Mouse (Mus musculus): Measurements from ENCODE around the gene Trim7. TPM values are rescaled to one million over a fixed set of nuclear protein-coding genes. Genes with fewer than 3 reads are reported as not detected.
"Not testable (repeated sequence)": the region's sequence is repeated elsewhere in the genome, so short reads cannot be mapped to it uniquely, and the experiment has no call there.

Trim7 gene
- polyA plus RNA-seq, 1 experiment from 2014 or later = 5.8 TPM

GRCm38 (mm10) chr11:48871817-48872541 is 46.0 kb downstream of the Trim7 start:
- Histone ChIP-seq H3K36me3 (no peaks in the 10 kb centered on the region), H3K27me3 (no peaks in the 10 kb centered on the region), H3K9me3 (replicated peaks) (no peaks in the 10 kb centered on the region), H3K27ac (replicated peaks) (0 out of 2 replicates have a peak overlapping the region, but pooled peaks have one; percentile 63), H3K4me1 (peaks cover 11% of the 10 kb centered on the region; the same call in 1 of the 2 replicates), H3K9ac (peak overlapping the region; percentile 16; the same call in 1 of the 2 replicates), H3K4me2 (replicated peaks) (peak overlapping the region; percentile 53), H3K4me3 (replicated peaks) (peak overlapping the region; percentile 51)
- ATAC-seq (ENCODE audit: insufficient number of reproducible peaks, low FRiP score, low TSS enrichment, low read depth) = no peak
- WGBS = 5% methylated on average over 17 of the region's 17 CpGs

- no peak for ATAC-seq (ENCODE audit: insufficient number of reproducible peaks, low FRiP score, low TSS enrichment, low read depth)
- no peaks in the 10 kb centered on the region for H3K9me3 ChIP-seq (replicated peaks)
- no peak overlapping the region for H3K9ac ChIP-seq
- no peaks in the 10 kb centered on the region for H3K36me3 ChIP-seq
- H3K27me3 ChIP-seq = no peaks in the 10 kb centered on the region
- H3K4me2 ChIP-seq (replicated peaks) = no peak overlapping the region
- WGBS = 82% methylated on average over 7 of the region's 7 CpGs
- H3K27ac ChIP-seq (replicated peaks) = no peak overlapping the region
- H3K4me1 ChIP-seq = peaks cover 11% of the 10 kb centered on the region; the same call in 1 of the 2 replicates
- 0 out of 2 replicates have a peak overlapping the region, but pooled peaks have one; percentile 51 for H3K4me3 ChIP-seq (replicated peaks)
Observed at GRCm38 (mm10) chr11:48872695-48873300, 46.9 kb downstream of the Trim7 start.

DNA sequence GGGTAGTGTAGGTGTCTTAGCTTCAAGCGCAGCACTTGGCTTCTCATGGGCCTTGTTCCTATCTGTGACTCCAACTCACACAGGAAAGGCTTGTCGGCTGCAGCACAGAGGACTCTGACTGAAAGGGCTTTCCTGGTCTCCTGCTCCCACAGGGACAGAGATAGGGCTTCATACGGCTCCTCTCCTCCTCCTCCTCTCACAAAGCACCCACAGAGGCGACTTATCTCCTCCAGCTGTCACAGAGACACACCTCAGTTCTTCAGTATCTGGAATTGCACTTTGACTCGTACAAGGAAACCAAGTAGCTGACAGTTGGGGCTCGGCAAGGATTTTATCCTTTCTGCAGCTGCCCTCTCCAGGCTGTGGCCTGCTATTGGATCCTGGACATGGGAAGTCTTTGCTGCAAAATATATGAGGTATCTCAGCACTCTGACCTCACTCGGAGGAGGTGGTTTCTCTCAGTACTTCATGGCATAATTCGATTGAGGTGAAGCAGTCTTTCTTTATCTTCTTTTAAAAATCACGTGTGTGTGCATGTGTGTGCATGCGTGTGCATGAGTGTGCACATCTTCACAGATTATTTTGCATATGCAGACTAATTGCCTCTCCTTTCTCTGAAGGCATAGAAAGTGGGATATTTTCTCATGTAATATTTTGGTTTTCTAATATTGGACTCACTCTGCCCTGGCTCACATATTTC is 47.8 kb downstream of the Trim7 start:
- Histone ChIP-seq H3K9me3 (replicated peaks) (no peaks in the 10 kb centered on the region), H3K36me3 (no peaks in the 10 kb centered on the region), H3K27me3 (no peaks in the 10 kb centered on the region), H3K4me2 (replicated peaks) (no peak overlapping the region), H3K9ac (no peak overlapping the region), H3K27ac (replicated peaks) (no peak overlapping the region), H3K4me3 (replicated peaks) (no peak overlapping the region), H3K4me1 (peaks cover 11% of the 10 kb centered on the region; the same call in 1 of the 2 replicates)
- ATAC-seq (ENCODE audit: insufficient number of reproducible peaks, low FRiP score, low TSS enrichment, low read depth) = no peak
- WGBS = 76% methylated on average over 10 of the region's 10 CpGs

DNA sequence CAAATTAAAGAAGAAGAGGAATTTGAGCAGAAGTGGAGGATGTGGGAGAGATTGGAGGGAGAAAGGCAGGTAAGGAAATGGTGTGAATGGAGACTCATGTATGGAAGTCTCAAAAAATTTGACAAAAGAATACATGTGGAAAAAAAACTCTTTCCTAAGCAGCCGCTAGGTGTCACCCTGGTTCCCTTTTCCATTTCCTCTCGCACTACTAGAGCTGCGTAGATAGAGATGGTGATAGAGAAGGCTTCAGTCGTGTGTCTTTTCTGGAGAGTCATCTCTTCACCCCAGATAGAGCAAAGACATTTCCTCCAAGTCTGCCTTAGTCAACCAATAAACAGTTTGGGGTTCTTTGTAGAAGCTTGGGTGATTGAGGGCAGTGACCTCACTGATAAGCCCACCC is 48.5 kb downstream of the Trim7 start:
- Histone ChIP-seq H3K27ac (replicated peaks) (no peak overlapping the region), H3K27me3 (no peaks in the 10 kb centered on the region), H3K4me2 (replicated peaks) (no peak overlapping the region), H3K9ac (no peak overlapping the region), H3K36me3 (no peaks in the 10 kb centered on the region), H3K4me3 (replicated peaks) (no peak overlapping the region), H3K4me1 (peaks cover 11% of the 10 kb centered on the region; the same call in 1 of the 2 replicates), H3K9me3 (replicated peaks) (no peaks in the 10 kb centered on the region)
- under 1% methylated on average over 4 of the region's 4 CpGs for WGBS
- no peak for ATAC-seq (ENCODE audit: insufficient number of reproducible peaks, low FRiP score, low TSS enrichment, low read depth)

- 73% methylated on average over 1 of the region's 1 CpGs for WGBS
Observed at GRCm38 (mm10) chr11:48875343-48875837, 49.5 kb downstream of the Trim7 start.

GRCm38 (mm10) chr11:48876680-48877079 is 50.7 kb downstream of the Trim7 start:
- Histone ChIP-seq H3K36me3 (no peaks in the 10 kb centered on the region), H3K4me3 (replicated peaks) (no peak overlapping the region), H3K27ac (replicated peaks) (no peak overlapping the region), H3K9ac (no peak overlapping the region), H3K9me3 (replicated peaks) (no peaks in the 10 kb centered on the region), H3K4me2 (replicated peaks) (no peak overlapping the region), H3K27me3 (no peaks in the 10 kb centered on the region), H3K4me1 (peaks cover 5% of the 10 kb centered on the region; the same call in 1 of the 2 replicates)
- 96% methylated on average over 1 of the region's 1 CpGs for WGBS
- no peak for ATAC-seq (ENCODE audit: insufficient number of reproducible peaks, low FRiP score, low TSS enrichment, low read depth)

More at GRCm38 (mm10) chr11:48875343-48875837, 49.5 kb downstream of the Trim7 start:
- not testable (repeated sequence) for H3K36me3 ChIP-seq; H3K4me1 ChIP-seq; H3K4me3 ChIP-seq (replicated peaks); H3K27ac ChIP-seq (replicated peaks); ATAC-seq (ENCODE audit: insufficient number of reproducible peaks, low FRiP score, low TSS enrichment, low read depth); H3K9me3 ChIP-seq (replicated peaks); H3K9ac ChIP-seq; H3K4me2 ChIP-seq (replicated peaks); H3K27me3 ChIP-seq

DNA sequence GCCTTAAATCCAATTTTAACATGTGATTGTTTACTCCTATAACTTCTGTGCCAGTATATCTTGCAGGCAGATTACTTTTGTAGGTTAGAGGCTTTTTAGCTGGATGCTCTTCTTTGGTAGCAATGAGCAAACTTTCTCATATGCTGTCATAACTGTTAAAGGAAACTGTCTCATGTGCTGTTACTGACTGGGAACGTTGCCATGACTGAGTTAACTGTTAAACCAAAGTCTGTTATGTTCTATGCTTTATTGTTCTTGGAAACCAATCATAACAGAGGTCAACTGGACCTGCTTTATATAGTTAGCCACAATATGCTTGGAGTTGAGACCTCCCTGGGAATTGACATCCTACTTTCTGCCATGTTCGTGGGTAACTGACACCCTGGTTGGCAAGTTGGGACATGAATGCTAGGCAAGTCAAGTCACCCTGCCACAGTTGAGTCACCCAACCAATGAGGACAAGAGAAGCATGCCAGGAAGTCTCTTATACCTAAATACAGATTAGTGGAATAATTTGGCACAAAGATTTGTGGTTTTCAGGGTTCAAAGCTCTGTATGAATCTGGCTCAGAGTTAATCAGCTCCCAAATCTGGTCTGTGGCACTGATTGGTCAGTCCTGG is 73.0 kb downstream of the Trim7 start:
- no peaks in the 10 kb centered on the region for H3K9me3 ChIP-seq (replicated peaks)
- H3K4me1 ChIP-seq = no peaks in the 10 kb centered on the region
- H3K4me2 ChIP-seq (replicated peaks) = no peak overlapping the region
- no peak overlapping the region for H3K4me3 ChIP-seq (replicated peaks)
- no peaks in the 10 kb centered on the region for H3K36me3 ChIP-seq
- no peaks in the 10 kb centered on the region for H3K27me3 ChIP-seq
- no peak for ATAC-seq (ENCODE audit: insufficient number of reproducible peaks, low FRiP score, low TSS enrichment, low read depth)
- H3K27ac ChIP-seq (replicated peaks) = no peak overlapping the region
- H3K9ac ChIP-seq = no peak overlapping the region
- WGBS = 69% methylated on average over 2 of the region's 2 CpGs

GRCm38 (mm10) chr11:48900654-48901566 is 75.0 kb downstream of the Trim7 start:
- not testable (repeated sequence) for H3K27me3 ChIP-seq; H3K9ac ChIP-seq; H3K27ac ChIP-seq (replicated peaks); H3K4me2 ChIP-seq (replicated peaks); H3K9me3 ChIP-seq (replicated peaks); H3K4me1 ChIP-seq; H3K4me3 ChIP-seq (replicated peaks); ATAC-seq (ENCODE audit: insufficient number of reproducible peaks, low FRiP score, low TSS enrichment, low read depth); H3K36me3 ChIP-seq
- WGBS = 74% methylated on average over 6 of the region's 6 CpGs

DNA sequence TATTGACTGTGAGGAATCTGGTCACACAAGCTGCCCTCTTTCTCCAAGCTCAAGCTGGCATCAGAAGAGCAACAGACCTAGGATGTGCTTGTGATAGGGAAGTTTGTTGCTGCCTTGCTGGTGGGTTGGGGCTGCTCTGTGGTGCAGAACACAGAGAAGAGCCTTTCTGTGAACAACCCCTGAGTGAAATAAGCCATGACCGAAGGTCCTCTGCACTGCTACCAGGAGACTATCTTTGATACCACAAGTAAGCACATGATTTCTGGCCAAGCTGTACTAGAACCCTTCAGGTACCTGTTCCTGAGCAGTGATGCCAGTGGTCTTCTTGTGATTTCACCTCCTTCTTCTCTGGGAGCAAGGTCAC is 75.6 kb downstream of the Trim7 start:
- not testable (repeated sequence) for H3K27ac ChIP-seq (replicated peaks); H3K9me3 ChIP-seq (replicated peaks); H3K9ac ChIP-seq; H3K27me3 ChIP-seq; H3K4me1 ChIP-seq; H3K4me2 ChIP-seq (replicated peaks); H3K4me3 ChIP-seq (replicated peaks); ATAC-seq (ENCODE audit: insufficient number of reproducible peaks, low FRiP score, low TSS enrichment, low read depth); H3K36me3 ChIP-seq
- whole genome bisulfite sequencing = 90% methylated on average over 1 of the region's 1 CpGs
